Mouse (Mus musculus) thymus, adult 2 months (tissue): ENCODE results near the gene Gm45902. TPM values are rescaled to one million over a fixed set of nuclear protein-coding genes. Genes with fewer than 3 reads are reported as not detected.

Experiments used
- DNase-seq: peaks from one replicate; pipeline ENCODE4 v3.0.0; 2021
- H3K27ac ChIP-seq: fragments of 200-500 bp; 2 replicates; pipeline ENCODE4 v1.5.1; 2012; ENCODE audit warnings: low read length, control low read depth; ENCODE audit not compliant: control insufficient read depth, insufficient read depth
- H3K27me3 ChIP-seq: fragments of 200-500 bp; 2 replicates; pipeline ENCODE4 v1.6.1; 2012; ENCODE audit warnings: mild to moderate bottlenecking, low read length, moderate library complexity, mixed read lengths; ENCODE audit not compliant: control insufficient read depth, insufficient read depth
- H3K36me3 ChIP-seq: fragments of 200-500 bp; 2 replicates; pipeline ENCODE4 v1.6.1; 2012; ENCODE audit warnings: mild to moderate bottlenecking, low read length, moderate library complexity; ENCODE audit not compliant: control insufficient read depth, insufficient read depth
- H3K4me1 ChIP-seq: fragments of 200-500 bp; replicated peaks from 2 replicates; pipeline ENCODE4 v1.6.1; 2012; ENCODE audit warnings: low read length; ENCODE audit not compliant: control insufficient read depth, insufficient read depth
- H3K4me3 ChIP-seq: fragments of 200-500 bp; 2 replicates; pipeline ENCODE4 v1.5.1; 2012; ENCODE audit warnings: mild to moderate bottlenecking, low read length, control low read depth, moderate library complexity; ENCODE audit not compliant: control insufficient read depth, insufficient read depth
- CTCF ChIP-seq: fragments of 200-500 bp; IDR thresholded peaks from 2 replicates; pipeline ENCODE4 v1.5.1; 2012; ENCODE audit warnings: mild to moderate bottlenecking, control low read depth, low read length, moderate library complexity, borderline replicate concordance; ENCODE audit not compliant: control insufficient read depth, poor library complexity, insufficient read depth; ENCODE audit errors: extremely low read depth
- POLR2A ChIP-seq: fragments of 200-500 bp; IDR thresholded peaks from 2 replicates; pipeline ENCODE4 v1.6.1; 2012; ENCODE audit warnings: mild to moderate bottlenecking, low read length, control low read depth, moderate library complexity; ENCODE audit not compliant: control insufficient read depth, poor library complexity, insufficient read depth; ENCODE audit errors: extremely low read depth
- WGBS: fragments of 180-500 bp; shearing (Covaris S2); methylation state at CpG from one replicate; pipeline ENCODE4 v1.1.7; 2018; 5-methylcytosine and 5-hydroxymethylcytosine counted together
- polyA plus RNA-seq: library from polyadenylated mRNA; depleted of rRNA; stranded (reverse); fragments of >200 nt; gene quantifications from 2 replicates; pipeline ENCODE4 v1.2.3, GENCODE M21; 2012; rRNA removed

Gm45902 gene
- 6.0 and 6.1 TPM in 2 replicates for polyA plus RNA-seq

- peak; percentile 95 for DNase-seq
- WGBS: under 1% methylated on average over 60 of the region's 60 CpGs
Observed at GRCm38 (mm10) chr2:3512552-3513454, at the start of gene Gm45902, which contains the start of the genes Hspa14 and Cdnf. Gene Gm45902 (minus strand): TSS chr2:3512790. Gene Hspa14 (minus strand): TSS chr2:3512814. Gene Cdnf (plus strand): TSS chr2:3513030.

DNA sequence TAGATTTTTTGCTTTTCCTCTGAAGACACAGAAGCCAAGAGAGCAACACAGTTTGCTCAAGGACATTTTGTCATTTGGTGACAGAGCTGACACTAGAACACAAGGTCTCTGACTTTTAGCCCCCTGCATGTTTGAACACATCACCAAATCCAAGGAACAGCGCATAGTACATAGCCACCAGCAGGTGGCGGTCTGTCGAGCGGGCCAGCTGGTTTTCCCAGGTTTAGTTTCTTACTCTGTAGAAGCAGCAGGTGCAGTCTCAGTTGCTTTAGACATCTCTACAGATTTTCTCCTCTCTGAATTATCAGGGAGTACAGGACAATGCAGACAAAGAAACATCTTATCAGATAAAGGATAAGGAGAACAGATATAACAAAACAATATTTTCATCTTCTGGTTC lies 34.0 kb upstream of the Gm45902 start:
- H3K4me1 ChIP-seq: no peaks in the 10 kb centered on the region
- H3K4me3 ChIP-seq: no peak overlapping the region
- WGBS: 4% methylated on average over 4 of the region's 4 CpGs
- DNase-seq: peak; percentile 66
- H3K27ac ChIP-seq: no peak overlapping the region
- H3K36me3 ChIP-seq: no peaks in the 10 kb centered on the region
- H3K27me3 ChIP-seq: no peaks in the 10 kb centered on the region
- TF ChIP-seq CTCF: peak; percentile 74; the same call in 1 of the 2 replicates
- no peak for TF ChIP-seq POLR2A

More at GRCm38 (mm10) chr2:3512552-3513454, at the start of gene Gm45902, which contains the start of the genes Hspa14 and Cdnf:
- TF ChIP-seq POLR2A: peak; percentile 93
- TF ChIP-seq CTCF: no peak; the same call in none of the 2 replicates
- Histone ChIP-seq H3K27me3 (no peaks in the 10 kb centered on the region), H3K4me3 (peak within 1 kb of the TSS; percentile 72), H3K27ac (peak within 1 kb of the TSS; percentile 64), H3K4me1 (no peaks in the 10 kb centered on the region; the same call in 1 of the 2 replicates), H3K36me3 (peaks cover 16% of the 10 kb centered on the region)

DNA sequence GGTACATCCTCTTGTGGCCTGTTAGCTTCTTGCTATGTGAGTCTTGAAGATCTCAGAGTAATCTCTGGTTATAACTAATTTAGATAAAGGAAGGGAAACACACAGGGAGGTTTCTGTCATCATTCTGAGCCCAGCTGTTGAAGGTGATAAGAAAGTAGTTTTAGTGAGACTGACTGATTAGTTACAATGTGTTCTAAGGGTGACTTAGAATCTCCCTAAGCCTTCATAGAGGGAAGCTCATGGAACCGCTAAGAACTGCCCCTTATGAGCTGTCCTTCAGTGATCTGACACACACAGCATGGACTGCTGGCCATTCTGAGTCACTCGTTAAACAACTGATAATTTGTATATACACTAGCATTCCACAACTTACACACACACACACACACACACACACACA lies 33.5 kb upstream of the Gm45902 start:
- Histone ChIP-seq H3K4me3 (no peak overlapping the region), H3K27me3 (no peaks in the 10 kb centered on the region), H3K27ac (no peak overlapping the region), H3K4me1 (no peaks in the 10 kb centered on the region), H3K36me3 (no peaks in the 10 kb centered on the region)
- 82% methylated on average over 2 of the region's 2 CpGs for WGBS
- TF ChIP-seq CTCF (no peak), POLR2A (no peak)
- DNase-seq: no peak

- no peaks in the 10 kb centered on the region for H3K27me3 ChIP-seq
- no peak for TF ChIP-seq POLR2A
- TF ChIP-seq CTCF: no peak
- H3K4me1 ChIP-seq: no peaks in the 10 kb centered on the region
- DNase-seq: no peak
- H3K4me3 ChIP-seq: no peak overlapping the region
- H3K36me3 ChIP-seq: no peaks in the 10 kb centered on the region
- 79% methylated on average over 9 of the region's 9 CpGs for WGBS
- no peak overlapping the region for H3K27ac ChIP-seq
Observed at GRCm38 (mm10) chr2:3541307-3542079, 28.9 kb upstream of the Gm45902 start.

DNA sequence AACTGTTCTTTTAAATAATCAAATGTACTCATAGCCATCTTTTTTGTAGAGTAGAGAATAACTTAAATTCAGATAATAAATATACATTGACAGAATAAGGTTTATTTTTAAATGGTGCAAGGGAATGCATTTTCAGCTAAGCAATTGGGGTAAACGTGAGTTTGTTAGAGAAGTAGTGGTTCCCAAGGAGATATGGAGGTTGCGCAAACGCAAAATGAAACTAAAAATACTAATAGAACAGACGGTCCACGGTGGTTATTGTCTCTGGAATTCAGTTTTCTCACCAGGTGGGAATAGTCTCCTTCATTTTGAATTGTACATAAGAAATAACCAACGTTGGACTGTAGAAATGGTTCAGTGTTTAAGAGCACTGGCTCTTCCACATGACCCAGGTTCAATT lies 13.7 kb upstream of the Gm45902 start:
- H3K27me3 ChIP-seq: no peaks in the 10 kb centered on the region
- no peaks in the 10 kb centered on the region for H3K4me1 ChIP-seq
- H3K4me3 ChIP-seq: no peak overlapping the region
- 73% methylated on average over 6 of the region's 6 CpGs for WGBS
- no peak overlapping the region for H3K27ac ChIP-seq
- DNase-seq: no peak
- no peaks in the 10 kb centered on the region for H3K36me3 ChIP-seq
- TF ChIP-seq POLR2A: no peak

- no peak for TF ChIP-seq POLR2A
- TF ChIP-seq CTCF: no peak
- Histone ChIP-seq H3K4me1 (no peaks in the 10 kb centered on the region), H3K36me3 (no peaks in the 10 kb centered on the region), H3K27me3 (no peaks in the 10 kb centered on the region), H3K27ac (no peak overlapping the region), H3K4me3 (no peak overlapping the region)
- 89% methylated on average over 4 of the region's 4 CpGs for WGBS
- no peak for DNase-seq
Observed at GRCm38 (mm10) chr2:3522558-3522957, 10.0 kb upstream of the Gm45902 start.
